Mouse (Mus musculus) brown adipose tissue, adult 24 weeks (tissue): ENCODE data around the gene Fpr1. TPM values are rescaled to one million over a fixed set of nuclear protein-coding genes. Genes with fewer than 3 reads are reported as not detected.
A peak's percentile ranks its signal among the peaks of the same experiment; 100 is the strongest.
"Not testable (repeated sequence)": the region's sequence is repeated elsewhere in the genome, so short reads cannot be mapped to it uniquely, and the experiment has no call there.

Experiments
- H3K27ac ChIP-seq: fragments of 200-500 bp; replicated peaks from 2 replicates; pipeline ENCODE4 v1.5.1; 2012; ENCODE audit warnings: low read depth, mild to moderate bottlenecking, low read length
- H3K4me1 ChIP-seq: fragments of 200-500 bp; 2 replicates; pipeline ENCODE4 v1.6.1; 2012; ENCODE audit warnings: low read length, mixed read lengths; ENCODE audit not compliant: control insufficient read depth, insufficient read depth, insufficient read length
- H3K4me3 ChIP-seq: fragments of 200-500 bp; 2 replicates; pipeline ENCODE4 v1.5.1; 2012; ENCODE audit warnings: low read depth, mild to moderate bottlenecking, low read length, moderate library complexity; ENCODE audit not compliant: insufficient read depth
- polyA plus RNA-seq: library from polyadenylated mRNA; stranded (reverse); fragments of >200 nt; gene quantifications from 2 replicates; pipeline ENCODE4 v1.2.4, GENCODE M21; 2012; ENCODE audit not compliant: missing spikeins, insufficient read depth, insufficient read length

Gene Fpr1
- polyA plus RNA-seq: 2.6 TPM in 1 of 2 replicates, not detected in the other

DNA sequence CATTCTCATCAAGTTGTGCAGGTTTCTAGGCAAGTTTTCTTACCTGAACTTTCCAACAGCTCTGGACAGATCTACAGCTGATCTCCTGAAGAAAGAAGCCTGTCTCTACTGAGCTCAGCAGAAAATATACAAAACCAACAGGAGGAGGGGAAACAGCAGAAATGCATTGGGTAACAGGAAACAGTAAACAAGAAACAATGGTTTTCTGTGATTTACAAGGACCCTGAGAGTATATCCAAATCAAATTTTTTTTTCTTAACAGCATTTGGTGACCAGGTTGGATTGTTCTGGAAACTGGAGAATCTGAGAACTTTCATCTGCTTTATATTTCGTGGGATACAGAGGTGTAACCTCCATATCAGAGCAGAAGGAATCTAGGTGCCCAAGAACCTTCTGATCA lies at the start of gene Fpr1:
TSS of gene Fpr1 (minus strand) at position 101 of the 400 bp plus-strand sequence.
- Histone ChIP-seq H3K27ac (no peak within 1 kb of the TSS), H3K4me3 (no peak within 1 kb of the TSS), H3K4me1 (no peaks in the 10 kb centered on the region)

- no peak overlapping the region for H3K4me3 ChIP-seq
- no peaks in the 10 kb centered on the region for H3K4me1 ChIP-seq
- H3K27ac ChIP-seq: no peak overlapping the region
Observed at GRCm38 (mm10) chr17:17917782-17918181, 34.0 kb upstream of the Fpr1 start.

- H3K4me1 ChIP-seq: no peaks in the 10 kb centered on the region
- no peak overlapping the region for H3K27ac ChIP-seq
Observed at GRCm38 (mm10) chr17:17917376-17917775, 33.6 kb upstream of the Fpr1 start.

GRCm38 (mm10) chr17:17912618-17913017 lies 28.9 kb upstream of the Fpr1 start:
- not testable (repeated sequence) for H3K27ac ChIP-seq, H3K4me1 ChIP-seq, H3K4me3 ChIP-seq

More at GRCm38 (mm10) chr17:17917376-17917775, 33.6 kb upstream of the Fpr1 start:
- H3K4me3 ChIP-seq: no peak overlapping the region

DNA sequence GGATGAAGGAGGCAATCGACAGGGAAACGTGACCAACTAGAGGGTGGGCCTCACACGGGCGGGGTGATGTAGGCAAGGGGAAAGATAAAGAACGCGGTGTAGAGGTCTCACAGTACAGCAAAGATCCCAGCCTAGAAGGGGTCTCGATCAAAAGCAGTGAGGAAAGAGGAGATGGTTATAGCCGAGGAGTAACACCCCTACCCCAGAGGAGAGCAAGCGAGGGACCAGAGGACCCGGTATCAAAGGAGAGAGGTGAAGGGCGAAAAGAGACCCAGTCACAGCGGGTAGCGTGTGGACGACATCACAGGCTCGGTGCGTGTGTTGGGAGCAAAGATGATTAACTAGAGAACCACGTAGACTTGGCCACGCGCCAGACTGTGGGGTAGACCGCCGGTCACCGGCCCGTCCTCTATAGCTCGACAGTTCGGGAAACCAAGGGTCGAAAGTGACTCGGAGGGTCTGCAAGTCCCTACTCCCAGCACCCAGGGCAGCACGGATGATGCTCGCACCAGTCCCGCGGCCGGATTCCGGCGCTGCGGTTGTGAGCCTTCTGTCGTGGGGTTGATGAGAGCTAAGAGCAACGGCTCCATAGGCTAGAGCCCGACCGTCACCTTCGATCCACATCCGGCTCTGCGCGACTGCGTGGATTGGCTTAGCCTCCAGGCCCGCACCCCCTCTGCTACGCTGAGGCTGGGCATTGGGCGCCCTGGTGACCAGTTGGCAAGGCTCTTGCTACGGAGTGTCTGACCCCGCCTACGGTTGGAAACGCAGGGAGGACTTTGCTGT lies 26.1 kb upstream of the Fpr1 start:
- Histone ChIP-seq H3K4me1 (no peaks in the 10 kb centered on the region), H3K27ac (peak overlapping the region; percentile 83), H3K4me3 (peak overlapping the region; percentile 77)

DNA sequence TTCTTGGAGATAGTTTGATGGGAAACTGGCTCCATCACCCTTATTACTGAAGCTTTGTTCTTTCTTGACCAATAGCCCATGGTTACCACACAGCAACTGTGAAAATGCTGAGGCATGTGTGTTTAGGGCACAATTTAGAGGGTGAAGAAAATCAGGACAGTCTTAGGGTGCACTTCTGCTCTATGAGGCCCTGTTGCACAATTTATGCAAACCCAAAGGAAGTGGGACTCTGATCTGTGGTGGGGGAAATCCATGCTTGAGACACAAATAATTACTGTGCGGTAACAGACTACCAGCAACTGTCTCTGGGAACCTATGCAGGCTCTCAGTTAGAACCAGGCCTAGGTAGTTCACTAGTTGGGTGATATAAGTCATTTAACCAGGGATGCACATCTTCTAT lies 17.0 kb upstream of the Fpr1 start:
- no peaks in the 10 kb centered on the region for H3K4me1 ChIP-seq
- no peak overlapping the region for H3K4me3 ChIP-seq
- no peak overlapping the region for H3K27ac ChIP-seq

DNA sequence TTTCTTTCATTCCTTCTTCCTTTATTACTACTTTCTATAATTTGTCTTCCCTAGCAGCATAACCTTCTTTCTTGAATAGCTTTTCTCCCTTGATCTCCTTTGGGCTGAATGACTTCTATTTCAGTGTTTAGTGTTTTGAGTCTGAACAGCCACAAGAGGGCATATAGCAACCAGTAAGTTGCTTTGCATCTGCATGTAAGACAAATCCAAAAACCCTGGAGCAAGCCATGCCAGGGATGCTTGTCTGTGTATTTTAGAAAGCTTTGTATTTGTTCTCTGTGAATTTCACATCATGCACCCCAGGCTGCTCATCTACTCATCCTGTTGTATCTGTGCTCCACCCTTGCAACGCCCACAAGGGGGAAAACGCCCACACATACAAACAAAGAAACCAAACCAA lies 15.5 kb upstream of the Fpr1 start:
- Histone ChIP-seq H3K4me3 (no peak overlapping the region), H3K4me1 (no peaks in the 10 kb centered on the region), H3K27ac (no peak overlapping the region)

GRCm38 (mm10) chr17:17896039-17896438 lies 12.3 kb upstream of the Fpr1 start:
- Histone ChIP-seq H3K27ac (no peak overlapping the region), H3K4me1 (no peaks in the 10 kb centered on the region), H3K4me3 (no peak overlapping the region)

DNA sequence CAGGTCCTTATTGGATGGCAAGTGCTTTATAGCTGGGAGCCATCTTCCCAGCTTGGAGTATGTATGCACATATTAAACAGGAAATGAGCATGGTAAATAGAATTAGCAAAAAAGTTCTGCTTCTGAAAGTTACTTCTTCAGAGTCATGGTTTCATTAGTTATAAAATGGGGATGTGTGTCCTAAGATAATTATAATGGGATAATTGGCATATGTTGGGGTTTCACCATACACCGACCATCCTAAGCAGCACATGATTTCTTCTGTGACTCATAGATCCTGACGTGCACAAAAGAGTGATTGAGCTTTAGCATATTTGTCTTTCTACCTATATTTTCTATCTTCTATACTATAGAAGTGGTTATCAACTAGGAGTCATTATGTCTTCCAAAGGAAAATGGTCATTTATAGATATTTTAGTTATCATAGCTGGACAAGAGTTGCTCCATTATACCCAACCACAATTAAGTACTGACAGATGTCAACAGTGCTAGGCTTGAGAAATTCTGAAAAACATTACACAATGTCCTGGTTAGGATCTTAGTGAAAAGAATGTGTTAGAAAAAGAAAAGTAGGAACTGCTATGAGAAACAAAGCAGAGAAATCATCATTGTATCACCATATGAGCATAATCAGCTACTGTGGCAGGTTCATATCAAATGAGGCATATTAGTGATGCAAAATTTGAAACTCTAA lies 6.1 kb upstream of the Fpr1 start:
- no peak overlapping the region for H3K27ac ChIP-seq
- no peaks in the 10 kb centered on the region for H3K4me1 ChIP-seq
- H3K4me3 ChIP-seq: no peak overlapping the region

DNA sequence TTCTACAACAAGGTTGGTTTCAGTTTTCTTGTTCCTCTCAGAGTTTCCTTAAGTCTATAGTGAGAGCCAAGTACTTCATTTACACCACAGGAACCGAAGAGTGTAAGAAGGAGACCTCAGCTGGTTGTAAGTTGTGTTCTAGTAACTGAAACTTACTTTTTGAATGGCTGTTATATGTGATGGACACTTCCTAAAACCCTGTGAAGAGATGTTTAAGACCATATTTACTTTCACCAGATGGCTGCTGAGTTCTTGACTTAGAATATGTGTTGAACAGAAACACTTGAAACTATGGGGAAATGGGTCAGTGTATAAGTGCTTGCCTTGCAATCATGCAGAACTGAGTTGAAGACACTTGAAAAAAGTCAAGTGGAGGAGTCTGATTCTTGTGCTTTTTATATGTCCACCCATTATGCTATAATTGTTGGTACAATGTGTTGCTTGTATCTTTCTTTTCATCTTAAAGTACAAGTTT lies 4.1 kb upstream of the Fpr1 start, which contains the start of the genes Fpr2 and Fpr3:
TSS of gene Fpr2 (plus strand) at position 51 of the 475 bp plus-strand sequence.
TSS of gene Fpr3 (plus strand) at position 79 of the 475 bp plus-strand sequence.
- no peaks in the 10 kb centered on the region for H3K4me1 ChIP-seq
- H3K4me3 ChIP-seq: no peak within 1 kb of the TSS
- H3K27ac ChIP-seq: no peak within 1 kb of the TSS

- Histone ChIP-seq H3K4me1 (no peaks in the 10 kb centered on the region), H3K27ac (no peak overlapping the region), H3K4me3 (no peak overlapping the region)
Observed at GRCm38 (mm10) chr17:17882672-17883071, 1.1 kb downstream of the Fpr1 start.

GRCm38 (mm10) chr17:17879347-17879746 lies 4.4 kb downstream of the Fpr1 start:
- Histone ChIP-seq H3K27ac (no peak overlapping the region), H3K4me1 (no peaks in the 10 kb centered on the region), H3K4me3 (no peak overlapping the region)

GRCm38 (mm10) chr17:17871697-17872096 lies 12.0 kb downstream of the Fpr1 start:
- Histone ChIP-seq H3K4me3 (no peak overlapping the region), H3K4me1 (no peaks in the 10 kb centered on the region), H3K27ac (no peak overlapping the region)

- no peaks in the 10 kb centered on the region for H3K4me1 ChIP-seq
- H3K4me3 ChIP-seq: no peak overlapping the region
- H3K27ac ChIP-seq: peak overlapping the region; percentile 68; the same call in 1 of the 2 replicates
Observed at GRCm38 (mm10) chr17:17870892-17871550, 12.7 kb downstream of the Fpr1 start.

DNA sequence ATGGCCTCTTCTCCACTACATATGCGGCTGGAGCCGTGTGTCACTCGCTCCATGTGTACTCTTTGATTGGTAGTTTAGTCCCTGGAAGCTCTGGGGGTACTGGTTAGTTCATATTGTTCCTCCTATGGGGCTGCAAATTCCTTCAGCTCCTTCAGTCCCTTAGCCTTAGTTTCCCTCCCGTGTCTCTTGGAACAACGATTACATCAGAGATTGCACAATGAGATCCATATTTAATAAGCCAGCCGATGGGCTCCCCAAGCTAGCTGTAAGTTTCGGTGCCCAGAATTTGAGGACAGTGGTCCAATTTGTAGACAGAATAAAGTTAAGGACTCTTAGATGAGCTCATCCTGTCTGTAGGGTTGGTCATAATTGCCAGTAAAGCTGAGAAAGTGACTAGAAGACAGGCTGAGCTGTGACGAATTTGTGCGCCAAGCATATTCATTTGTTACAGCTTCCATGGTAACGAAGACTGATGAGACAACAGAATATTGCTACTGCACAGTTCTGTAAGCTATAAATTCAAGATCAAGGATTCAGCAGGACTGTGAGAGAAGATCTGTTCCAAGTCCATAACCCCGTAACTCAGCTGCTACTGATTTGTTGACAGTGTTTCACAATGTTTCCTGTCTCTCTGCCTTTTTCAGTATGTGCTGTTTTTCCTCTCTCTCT lies 16.8 kb downstream of the Fpr1 start:
- no peak overlapping the region for H3K27ac ChIP-seq
- H3K4me3 ChIP-seq: no peak overlapping the region
- no peaks in the 10 kb centered on the region for H3K4me1 ChIP-seq
